Mouse (Mus musculus) heart, adult 2 months (tissue): ENCODE data around the gene Ripply3.

Experiments used
- CTCF ChIP-seq: fragments of 200-600 bp; IDR thresholded peaks from 2 replicates; pipeline ENCODE4 v1.8.1; 2022; ENCODE audit warnings: antibody characterized with exemption, mild to moderate bottlenecking, moderate library complexity
- POLR2A ChIP-seq: fragments of 200-500 bp; IDR thresholded peaks from 2 replicates; pipeline ENCODE4 v1.6.1; 2011; ENCODE audit warnings: mild to moderate bottlenecking, low read depth, low read length, control low read depth; ENCODE audit not compliant: insufficient read depth

GRCm38 (mm10) chr16:94335656-94336055 is 7.4 kb downstream of the Ripply3 start:
- TF ChIP-seq CTCF (no peak), POLR2A (no peak)
